Mouse (Mus musculus) T-cell, adult 2 months (primary cell): ENCODE results near the gene H2-Ab1.
"Not testable (repeated sequence)": the region's sequence is repeated elsewhere in the genome, so short reads cannot be mapped to it uniquely, and the experiment has no call there.

Experiments
- DNase-seq: peaks from one replicate; pipeline ENCODE4 v3.0.0; 2022; ENCODE audit warnings: low spot score

Gene H2-Ab1

DNA sequence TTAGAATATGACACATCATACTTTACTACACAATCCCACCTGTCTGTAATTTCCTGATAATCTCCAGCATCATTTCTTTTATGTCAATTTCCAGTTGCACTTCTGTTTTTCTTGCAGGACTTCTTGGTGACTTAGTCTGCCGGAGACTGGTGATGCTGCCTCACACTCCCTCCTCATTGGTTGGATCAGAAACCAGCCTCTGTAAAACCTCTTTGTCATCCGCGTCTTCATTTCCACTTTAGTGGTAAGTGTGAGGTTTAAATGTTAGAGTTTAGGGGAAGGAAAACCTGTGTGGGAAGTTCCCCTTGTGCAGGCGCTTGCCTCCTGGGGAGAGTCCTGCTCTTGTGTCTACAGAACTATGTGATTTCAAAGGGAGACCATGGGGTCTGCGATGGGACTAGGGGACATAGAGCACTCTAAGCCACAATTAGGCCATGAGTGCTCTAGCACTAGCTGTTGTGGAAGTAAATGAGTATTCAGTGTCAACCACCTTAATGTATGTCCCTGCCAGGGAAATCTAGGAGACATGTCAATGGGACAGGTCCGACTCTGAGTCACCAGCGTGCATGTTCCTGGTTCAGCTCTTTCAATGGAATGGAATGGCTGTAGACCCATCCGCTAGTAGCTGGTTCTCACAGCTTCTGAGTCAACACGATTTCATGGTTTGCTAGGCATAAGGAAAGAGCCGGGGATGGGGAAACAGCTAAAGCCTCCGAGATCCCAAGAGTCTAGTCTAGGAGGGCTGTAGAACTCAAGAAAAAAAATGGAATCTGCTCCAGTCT lies at the start of gene H2-Ab1:
TSS of gene H2-Ab1 (plus strand) at position 96 of the 782 bp plus-strand sequence.
- peak; percentile 84 for DNase-seq

- no peak for DNase-seq
Observed at GRCm38 (mm10) chr17:34207866-34208265, 49.6 kb upstream of the H2-Ab1 start.

DNA sequence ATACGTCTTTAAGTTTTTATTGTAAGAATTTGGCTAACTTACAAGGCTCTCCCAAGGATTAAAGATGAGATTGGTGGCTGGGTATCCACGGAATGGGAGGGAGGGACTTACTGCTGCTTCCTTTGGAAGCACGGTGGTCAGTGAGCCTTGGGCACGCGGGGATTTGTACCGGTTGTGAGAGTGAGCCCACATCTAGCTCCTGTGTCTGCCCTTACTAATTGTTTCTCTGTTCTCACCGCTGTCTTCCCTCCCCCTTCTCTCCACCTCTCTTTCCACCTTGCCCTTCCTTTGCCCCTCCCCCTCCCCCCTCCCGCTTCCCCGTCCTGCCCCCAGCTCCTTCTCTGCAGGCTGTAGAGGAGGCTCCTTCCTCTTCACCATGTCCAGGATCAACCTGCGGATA lies 49.1 kb upstream of the H2-Ab1 start:
- DNase-seq = peak; percentile 0

DNA sequence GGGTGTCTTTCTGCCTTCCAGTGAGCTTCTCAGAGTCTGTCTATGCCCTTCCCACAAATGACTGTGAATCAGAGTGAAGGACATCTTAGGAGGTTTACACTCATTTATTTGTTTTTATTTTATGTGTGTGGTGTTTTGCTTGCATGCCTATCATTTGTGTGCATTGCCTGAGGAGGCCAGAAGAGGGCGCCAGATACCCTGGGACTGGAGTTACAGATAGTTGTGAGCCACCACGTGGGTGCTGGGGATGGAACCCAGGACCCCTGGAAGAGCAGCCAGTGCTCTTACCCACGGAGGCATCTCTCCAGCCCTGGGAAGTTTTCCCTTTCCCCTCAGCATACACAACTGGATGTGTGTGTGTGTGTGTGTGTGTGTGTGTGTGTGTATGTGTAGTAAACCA lies 47.8 kb upstream of the H2-Ab1 start:
- DNase-seq = peak; percentile 49

DNA sequence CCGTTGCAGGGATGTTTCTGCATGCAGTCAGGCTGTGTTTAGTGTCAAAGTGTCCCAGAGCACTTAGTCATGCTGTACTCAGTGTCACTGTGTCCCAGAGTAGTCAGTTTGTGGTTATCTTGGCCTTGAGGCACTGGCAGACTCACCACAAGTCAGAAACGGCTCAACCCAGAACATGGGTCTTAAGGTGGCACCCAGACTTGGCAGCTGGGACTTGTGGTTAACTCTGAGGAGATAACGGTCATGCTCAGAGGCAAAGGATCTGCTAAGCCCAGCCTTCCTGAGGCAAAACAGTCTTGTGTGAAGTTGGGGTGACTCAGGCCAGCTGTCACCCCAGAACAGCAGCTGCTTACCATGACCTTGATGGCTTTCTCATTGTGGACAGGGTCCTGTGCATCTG lies 46.9 kb upstream of the H2-Ab1 start:
- peak; percentile 45 for DNase-seq

DNA sequence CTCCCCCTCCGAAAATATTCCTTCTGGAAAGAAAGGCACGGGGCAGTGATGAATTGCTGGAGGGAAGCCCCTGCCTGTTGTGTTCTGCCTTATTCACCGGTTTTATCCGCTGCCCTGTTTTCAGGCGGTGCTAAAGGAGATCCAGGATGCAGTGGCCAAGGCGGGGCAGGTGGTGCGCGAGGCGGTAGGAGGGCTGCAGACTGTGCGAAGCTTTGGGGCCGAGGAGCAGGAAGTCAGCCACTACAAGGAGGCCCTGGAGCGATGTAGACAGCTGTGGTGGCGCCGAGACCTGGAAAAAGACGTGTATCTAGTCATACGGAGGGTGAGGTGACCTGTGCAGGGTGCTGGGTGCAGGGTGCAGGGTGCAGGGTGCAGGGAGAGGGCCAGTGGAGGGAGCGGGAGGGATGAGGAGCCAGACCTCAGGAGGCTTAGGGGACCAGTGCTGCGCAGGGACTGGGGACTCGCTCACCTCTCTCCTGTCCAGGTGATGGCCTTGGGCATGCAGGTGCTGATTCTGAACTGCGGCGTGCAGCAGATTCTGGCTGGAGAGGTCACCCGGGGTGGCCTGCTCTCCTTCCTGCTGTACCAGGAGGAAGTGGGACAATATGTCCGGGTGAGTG lies 45.6 kb upstream of the H2-Ab1 start:
- DNase-seq = peak; percentile 70

- DNase-seq = peak; percentile 0
Observed at GRCm38 (mm10) chr17:34213936-34214335, 43.6 kb upstream of the H2-Ab1 start.

- DNase-seq = peak; percentile 0
Observed at GRCm38 (mm10) chr17:34215176-34215575, 42.3 kb upstream of the H2-Ab1 start.

- peak; percentile 0 for DNase-seq
Observed at GRCm38 (mm10) chr17:34217216-34217928, 40.1 kb upstream of the H2-Ab1 start.

DNA sequence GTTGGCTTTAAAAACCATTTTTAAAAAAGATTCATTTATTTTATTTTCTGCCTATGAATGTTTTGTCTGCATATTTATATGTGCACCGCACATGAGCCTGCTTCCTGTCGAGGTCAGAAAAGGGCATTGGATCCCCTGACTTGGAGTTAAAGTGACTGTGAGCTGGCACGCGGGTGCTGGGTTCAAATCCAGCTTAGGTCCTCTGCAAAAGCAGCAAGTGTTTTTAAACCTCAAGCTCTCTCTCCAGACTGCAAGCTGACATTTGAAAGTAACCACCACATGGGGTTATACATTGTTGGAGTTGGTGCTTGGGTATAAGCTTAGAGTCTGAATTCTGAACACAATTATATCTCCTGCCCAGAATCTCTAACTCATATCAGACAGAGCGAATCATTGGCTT lies 39.5 kb upstream of the H2-Ab1 start:
- no peak for DNase-seq

GRCm38 (mm10) chr17:34218675-34219074 lies 38.8 kb upstream of the H2-Ab1 start:
- peak; percentile 8 for DNase-seq

- peak; percentile 76 for DNase-seq
Observed at GRCm38 (mm10) chr17:34219096-34219495, 38.4 kb upstream of the H2-Ab1 start.

DNA sequence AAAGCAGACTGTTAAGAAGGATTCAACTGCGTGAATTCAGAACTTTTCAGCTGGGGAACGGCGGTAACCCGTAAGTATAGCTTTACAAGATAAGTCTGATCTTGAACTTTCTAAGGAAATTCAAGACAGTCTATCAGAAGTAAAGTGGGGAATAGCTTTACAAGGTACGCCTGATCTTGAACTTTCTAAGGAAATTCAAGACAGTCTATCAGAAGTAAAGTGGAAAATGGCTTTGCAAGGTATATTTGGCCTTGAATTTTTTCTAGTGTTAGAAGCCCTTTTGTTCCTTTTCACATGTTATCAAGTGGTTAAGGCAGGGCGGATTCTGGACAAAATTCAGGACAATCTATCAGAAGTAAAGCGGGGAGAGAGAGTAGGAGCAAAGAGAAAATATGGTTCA lies 37.7 kb upstream of the H2-Ab1 start:
- DNase-seq = not testable (repeated sequence)

- not testable (repeated sequence) for DNase-seq
Observed at GRCm38 (mm10) chr17:34220401-34220800, 37.1 kb upstream of the H2-Ab1 start.

DNA sequence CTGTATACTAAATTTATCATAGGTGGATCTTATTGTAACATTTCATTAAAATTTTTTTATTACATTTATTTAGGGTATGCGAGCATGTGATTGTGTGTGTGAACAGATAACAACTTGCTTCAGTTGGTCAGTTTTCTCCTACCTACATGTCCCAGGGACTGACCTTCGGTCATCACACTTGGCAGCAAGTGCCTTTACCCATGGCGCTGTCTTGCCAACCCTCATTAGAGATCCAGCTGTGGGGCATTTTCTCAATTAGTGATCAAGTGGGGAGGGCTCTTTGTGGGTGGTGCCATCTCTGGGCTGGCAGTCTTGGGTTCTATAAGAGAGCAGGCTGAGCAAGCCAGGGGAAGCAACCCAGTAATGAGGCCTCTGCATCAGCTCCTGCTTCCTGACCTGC lies 32.7 kb upstream of the H2-Ab1 start:
- DNase-seq = no peak

DNA sequence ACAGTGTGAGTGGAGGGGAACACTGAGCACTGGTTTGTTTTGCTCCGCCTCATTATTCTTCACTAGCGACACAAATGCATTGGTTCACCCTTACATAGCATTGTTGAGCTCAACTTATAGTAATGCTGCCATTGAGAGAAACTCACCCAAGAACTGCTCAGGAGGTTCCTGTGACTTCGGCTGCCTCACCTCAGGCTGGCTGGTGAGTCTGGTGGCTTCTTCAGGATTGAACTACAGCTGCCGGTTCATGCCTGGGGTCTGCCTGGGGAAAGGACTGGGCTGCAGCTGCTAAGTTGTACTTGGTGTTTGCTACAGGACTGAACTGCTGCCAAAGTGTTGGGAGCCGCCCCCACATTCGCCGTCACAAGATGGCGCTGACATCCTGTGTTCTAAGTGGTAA lies 32.1 kb upstream of the H2-Ab1 start:
- DNase-seq = no peak

DNA sequence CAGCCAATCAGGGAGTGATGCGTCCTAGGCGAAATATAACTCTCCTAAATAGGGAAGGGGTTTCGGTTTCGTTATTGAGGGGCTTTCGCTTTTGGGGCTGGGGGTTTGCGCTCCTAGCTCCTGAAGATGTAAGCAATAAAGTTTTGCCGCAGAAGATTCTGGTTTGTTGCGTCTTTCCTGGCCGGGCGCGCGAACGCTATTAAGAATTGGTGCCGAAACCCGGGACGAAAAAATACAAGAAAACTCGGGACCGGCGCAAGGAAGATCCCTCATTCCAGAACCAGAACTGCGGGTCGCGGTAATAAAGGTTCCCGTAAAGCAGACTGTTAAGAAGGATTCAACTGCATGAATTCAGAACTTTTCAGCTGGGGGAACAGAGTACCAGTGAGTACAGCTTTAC lies 31.6 kb upstream of the H2-Ab1 start:
- DNase-seq = not testable (repeated sequence)

DNA sequence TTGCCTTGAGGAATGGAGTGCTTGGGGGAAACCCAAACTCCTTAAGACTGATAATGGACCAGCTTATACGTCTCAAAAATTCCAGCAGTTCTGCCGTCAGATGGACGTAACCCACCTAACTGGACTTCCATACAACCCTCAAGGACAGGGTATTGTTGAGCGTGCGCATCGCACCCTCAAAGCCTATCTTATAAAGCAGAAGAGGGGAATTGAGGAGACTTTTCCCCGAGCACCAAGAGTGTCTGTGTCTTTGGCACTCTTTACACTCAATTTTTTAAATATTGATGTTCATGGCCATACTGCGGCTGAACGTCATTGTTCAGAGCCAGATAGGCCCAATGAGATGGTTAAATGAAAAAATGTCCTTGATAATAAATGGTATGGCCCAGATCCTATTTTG lies 26.5 kb upstream of the H2-Ab1 start:
- DNase-seq = not testable (repeated sequence)

GRCm38 (mm10) chr17:34232021-34232420 lies 25.5 kb upstream of the H2-Ab1 start:
- not testable (repeated sequence) for DNase-seq

DNA sequence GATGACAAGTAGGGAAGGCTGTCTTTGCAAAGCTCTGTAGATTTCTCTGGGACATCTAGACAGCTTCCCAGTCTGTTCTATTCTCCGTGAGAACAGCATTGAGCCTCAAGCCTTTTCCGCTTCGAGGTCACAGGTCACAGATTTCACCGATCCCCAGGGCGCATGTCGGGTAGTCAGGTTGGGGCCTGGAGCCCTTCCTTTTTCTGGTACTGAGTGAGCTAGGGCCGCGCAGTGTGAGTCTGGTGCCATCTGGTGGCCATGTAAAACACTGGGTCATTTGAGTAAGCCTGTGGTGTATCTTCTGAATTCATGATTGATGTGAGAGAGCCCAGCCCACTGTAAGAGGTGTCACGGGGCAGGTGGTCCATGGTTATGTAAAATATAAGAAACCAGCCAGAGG lies 22.6 kb upstream of the H2-Ab1 start:
- DNase-seq = peak; percentile 91

DNA sequence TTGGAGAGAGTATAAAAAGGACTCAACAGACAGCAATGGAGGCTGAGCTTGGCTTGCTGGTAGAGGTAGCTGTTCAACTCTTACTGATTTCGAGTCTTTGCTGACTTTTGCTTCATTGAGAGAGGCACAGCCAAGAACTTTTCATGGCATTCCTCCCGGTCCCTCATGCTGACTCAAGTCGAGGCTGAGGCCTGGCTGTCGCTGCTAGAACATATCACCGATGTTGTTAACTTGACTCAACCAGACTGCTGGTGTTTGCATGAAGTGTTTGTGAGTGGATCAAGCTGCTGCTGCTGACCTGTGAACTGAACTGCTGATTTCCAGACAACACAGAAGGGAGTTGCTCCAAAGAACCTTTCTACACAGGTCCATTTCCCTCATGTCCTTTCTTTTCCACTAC lies 20.8 kb upstream of the H2-Ab1 start:
- no peak for DNase-seq

DNA sequence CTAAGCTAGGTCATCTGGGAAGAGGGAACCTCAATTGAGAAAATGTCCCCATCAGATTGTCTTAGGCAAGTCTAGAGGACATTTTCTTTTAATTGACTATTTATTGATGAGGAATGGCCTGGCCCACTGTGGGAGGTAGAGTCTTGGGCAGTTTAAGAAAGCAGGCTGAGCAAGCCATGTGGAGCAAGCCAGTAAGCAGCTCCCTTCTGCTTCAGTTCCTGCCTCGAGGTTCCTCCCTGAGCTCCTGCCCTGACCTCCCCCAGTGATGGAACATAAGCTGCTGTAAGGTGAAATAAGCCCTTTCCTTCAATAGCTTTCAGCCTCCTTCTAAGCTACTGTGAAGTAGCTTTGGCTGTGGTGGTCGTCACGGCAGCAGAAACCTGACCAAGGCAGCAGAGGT lies 19.7 kb upstream of the H2-Ab1 start:
- DNase-seq = no peak

- DNase-seq = peak; percentile 78
Observed at GRCm38 (mm10) chr17:34238706-34239105, 18.8 kb upstream of the H2-Ab1 start, which contains the start of gene H2-Ob. Gene H2-Ob (plus strand): TSS chr17:34238903.
